Mouse (Mus musculus) urinary bladder, postnatal 10 days (tissue): ENCODE results near the gene Igsf21.

Source experiments
- DNase-seq: peaks from one replicate; pipeline ENCODE4 v3.0.0; 2022; ENCODE audit warnings: low spot score

The Igsf21 gene

GRCm38 (mm10) chr4:140192276-140193002 is 54.1 kb downstream of the Igsf21 start:
- no peak for DNase-seq

DNA sequence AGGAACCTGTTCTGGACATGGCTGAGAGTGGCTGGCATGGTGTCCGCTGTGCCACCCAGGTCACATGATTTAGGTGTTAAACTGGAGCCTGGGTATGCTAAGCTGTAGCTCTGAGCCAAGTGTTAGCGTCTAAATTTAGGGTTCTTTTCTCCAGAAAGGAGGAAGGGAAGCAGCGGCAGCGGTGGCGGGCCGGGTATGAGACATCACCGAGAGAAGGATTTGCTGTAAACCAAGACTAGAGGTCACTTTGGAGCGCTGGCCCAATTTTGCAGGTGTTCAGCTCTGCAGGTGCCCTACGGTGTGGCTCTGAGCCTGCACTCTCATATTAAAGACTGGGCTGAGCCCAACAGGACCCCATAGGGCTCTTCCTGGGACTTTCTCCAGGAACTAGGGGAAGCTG is 57.0 kb downstream of the Igsf21 start:
- no peak for DNase-seq

DNA sequence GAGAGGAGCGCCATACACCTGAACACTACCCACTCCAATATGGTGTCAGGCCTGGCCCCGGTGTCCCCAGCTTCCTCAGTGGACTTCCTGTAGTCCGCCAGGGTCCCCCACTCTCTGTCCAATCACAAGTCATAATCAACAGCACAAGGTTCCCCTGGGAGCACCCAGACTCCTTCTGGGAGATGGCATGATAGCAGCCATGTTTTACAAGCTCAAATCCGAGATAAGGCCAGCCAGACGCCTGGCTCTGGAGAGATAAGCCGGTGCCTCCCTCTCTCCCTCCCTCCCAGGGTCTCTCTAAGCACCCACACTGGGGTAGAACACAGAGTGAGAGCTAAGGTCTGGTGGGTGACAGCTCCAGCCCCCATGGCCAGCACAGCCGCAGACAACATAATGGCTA is 58.0 kb downstream of the Igsf21 start:
- DNase-seq = no peak

- no peak for DNase-seq
These were observed 59.0 kb downstream of the Igsf21 start for GRCm38 (mm10) chr4:140187404-140188145.

GRCm38 (mm10) chr4:140179576-140179975 is 67.0 kb downstream of the Igsf21 start:
- DNase-seq = no peak

DNA sequence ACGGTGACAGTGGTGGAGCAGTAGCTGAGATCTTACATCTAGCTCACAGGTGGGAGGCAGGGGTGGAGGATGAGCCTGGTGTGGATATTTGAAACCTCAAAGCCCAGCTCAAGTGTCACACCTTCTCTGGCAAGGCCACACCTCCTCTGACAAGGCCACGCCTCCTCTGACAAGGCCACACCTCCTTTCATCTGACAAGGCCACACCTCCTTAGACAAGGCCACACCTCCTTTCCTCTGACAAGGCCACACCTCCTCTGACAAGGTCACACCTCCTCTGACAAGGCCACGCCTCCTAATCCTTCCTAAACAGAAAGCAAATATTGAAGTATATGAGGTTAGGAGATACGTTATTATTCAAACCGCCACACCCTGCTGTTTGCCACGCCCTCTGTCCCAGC is 69.5 kb downstream of the Igsf21 start:
- DNase-seq = no peak

DNA sequence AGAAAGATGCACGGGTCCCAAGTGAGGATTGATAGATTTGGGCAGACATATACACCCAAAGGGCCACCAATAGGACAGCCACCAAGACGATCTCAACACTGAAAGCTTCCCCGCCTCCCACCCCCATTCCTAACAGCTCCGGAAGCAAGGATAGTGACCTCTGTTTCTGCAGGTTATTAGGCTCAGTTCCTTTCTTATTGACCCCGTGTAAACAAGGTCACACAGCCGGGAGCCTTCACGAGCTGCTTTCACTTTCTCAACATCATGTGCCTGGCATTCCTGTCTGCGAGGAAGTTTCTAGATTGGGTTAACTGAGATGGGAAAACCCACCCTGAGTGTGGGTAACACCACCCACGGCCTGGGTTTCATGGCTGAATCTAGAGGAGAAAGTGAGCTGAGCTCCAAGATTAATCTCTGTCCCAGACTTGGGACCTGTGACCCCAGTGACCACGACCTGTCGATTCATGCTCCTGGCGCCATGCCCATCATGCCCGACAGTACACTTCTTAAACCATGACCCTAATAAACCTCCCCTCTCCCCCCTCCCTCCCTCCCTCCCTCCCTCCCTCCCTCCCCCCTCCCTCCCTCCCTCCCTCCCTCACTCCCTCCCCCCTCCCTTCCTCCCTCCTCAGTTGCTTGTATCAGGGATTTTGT is 72.7 kb downstream of the Igsf21 start:
- no peak for DNase-seq

DNA sequence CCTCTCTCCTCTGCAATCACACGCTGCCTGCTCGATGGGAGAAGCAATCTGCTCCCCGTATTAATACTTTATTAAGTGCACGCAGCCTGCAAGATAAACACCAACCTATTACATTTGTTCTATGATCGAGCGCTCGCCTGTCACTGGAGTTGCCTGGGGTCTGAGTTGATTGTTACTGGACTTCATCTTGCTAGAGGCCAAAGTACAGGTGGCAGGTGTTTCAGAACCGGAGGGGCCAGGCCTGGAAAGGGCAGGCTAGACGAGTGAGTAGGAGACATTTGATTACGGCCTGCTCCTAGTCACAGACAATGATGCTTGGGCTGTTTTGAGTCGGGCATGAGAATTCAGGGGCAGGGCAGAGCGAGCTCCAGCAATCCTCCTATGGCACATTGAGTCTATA is 73.5 kb downstream of the Igsf21 start:
- DNase-seq = no peak

- no peak for DNase-seq
These were observed 74.7 kb downstream of the Igsf21 start for GRCm38 (mm10) chr4:140171917-140172316.

GRCm38 (mm10) chr4:140171189-140171588 is 75.4 kb downstream of the Igsf21 start:
- DNase-seq = no peak

DNA sequence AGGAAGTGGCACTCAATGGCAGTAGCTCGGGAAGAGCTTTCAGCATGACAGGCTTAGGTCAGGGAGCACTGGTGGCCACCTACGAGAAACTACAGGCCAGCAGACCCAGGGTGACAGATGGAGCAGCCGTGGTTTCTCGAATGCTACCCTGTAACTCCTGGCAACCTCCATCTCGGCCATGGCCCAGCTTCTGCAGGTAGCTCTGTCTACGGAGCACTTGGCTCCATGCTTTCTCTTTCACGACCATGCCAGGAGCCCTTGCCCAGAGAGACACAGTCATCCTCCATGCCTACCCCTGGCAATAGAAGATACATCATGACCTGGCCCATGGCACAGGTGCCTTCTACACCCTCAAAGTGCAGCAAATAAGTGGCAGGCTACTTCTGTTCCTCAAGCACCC is 80.7 kb downstream of the Igsf21 start:
- no peak for DNase-seq

- no peak for DNase-seq
These were observed 81.9 kb downstream of the Igsf21 start for GRCm38 (mm10) chr4:140164662-140165061.

GRCm38 (mm10) chr4:140159617-140160016 is 87.0 kb downstream of the Igsf21 start:
- no peak for DNase-seq

GRCm38 (mm10) chr4:140154899-140155463 is 91.6 kb downstream of the Igsf21 start:
- no peak for DNase-seq

- no peak for DNase-seq
These were observed 92.1 kb downstream of the Igsf21 start for GRCm38 (mm10) chr4:140154484-140154883.

GRCm38 (mm10) chr4:140153711-140154114 is 92.9 kb downstream of the Igsf21 start:
- DNase-seq = no peak

GRCm38 (mm10) chr4:140153101-140153500 is 93.5 kb downstream of the Igsf21 start:
- no peak for DNase-seq

DNA sequence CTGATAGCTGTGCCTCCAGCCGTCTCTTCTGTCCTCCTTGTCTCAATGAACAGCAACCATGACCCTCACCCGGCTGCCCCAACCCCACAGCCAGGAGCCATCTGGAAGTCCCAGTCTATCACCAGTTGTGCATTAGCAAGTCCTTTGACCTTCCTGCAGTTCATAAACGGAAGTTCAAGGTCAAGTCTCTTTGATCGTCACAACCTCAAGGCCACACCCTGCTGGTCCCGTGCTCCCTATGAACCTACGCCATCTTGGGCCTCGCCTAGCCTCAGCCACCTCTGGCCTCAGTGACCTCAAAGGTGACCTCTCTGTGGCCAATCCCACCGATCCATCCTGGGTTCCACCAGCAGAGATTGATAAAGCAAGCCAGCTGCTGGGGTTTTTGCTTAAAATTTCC is 96.9 kb downstream of the Igsf21 start:
- DNase-seq = no peak

GRCm38 (mm10) chr4:140147857-140148695 is 98.5 kb downstream of the Igsf21 start:
- DNase-seq = no peak

DNA sequence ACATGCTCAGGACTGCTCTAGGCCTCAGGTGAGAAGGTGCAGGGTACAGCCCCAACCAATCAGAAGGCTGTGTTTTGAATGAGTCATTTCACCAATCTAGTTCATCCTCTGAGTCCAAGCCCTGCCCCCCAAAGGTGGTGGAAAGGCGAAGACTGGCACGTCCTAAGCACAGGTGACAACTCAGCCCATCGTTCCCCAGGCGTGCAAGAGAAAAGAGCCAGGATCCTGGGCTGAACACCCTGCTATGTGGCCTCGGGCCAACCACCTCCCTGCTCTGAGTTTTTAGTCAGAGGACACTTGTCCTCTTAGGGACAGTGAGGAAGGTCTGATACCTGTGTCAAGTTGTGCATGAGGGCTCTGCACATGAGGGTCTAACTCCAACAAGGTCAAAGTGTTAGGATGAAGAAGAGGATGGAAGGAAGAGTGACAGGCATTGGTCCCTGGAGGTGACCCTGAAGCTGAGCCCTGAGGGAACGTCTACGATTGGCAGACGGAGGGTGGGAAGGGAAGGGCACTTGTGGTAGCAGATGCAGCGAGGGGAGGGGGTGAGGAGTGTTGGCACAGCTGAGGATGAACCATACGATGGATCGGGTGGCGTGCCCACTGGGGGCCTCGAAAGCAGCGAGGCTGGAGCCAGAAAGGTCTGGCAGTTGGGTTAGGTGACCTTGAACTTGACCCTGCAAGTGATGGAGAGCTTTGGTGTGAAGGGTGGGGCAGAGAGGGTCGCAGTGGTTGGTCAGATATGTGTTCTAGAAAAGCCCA is 99.3 kb downstream of the Igsf21 start:
- DNase-seq = no peak

GRCm38 (mm10) chr4:140143884-140144525 is 102.6 kb downstream of the Igsf21 start:
- no peak for DNase-seq
